Mouse (Mus musculus) embryonic fibroblast, embryonic 13.5 days (primary cell): ENCODE data around the gene Smg5.

ENCODE experiments used
- CTCF ChIP-seq: IDR thresholded peaks from 2 replicates; pipeline ENCODE4 v1.5.1; 2011; ENCODE audit warnings: mild to moderate bottlenecking, control low read depth, low read length, moderate library complexity, borderline replicate concordance; ENCODE audit not compliant: insufficient read depth
- POLR2A ChIP-seq: IDR thresholded peaks from 2 replicates; pipeline ENCODE4 v1.6.1; 2011; ENCODE audit warnings: low read depth, mild to moderate bottlenecking, control low read depth, low read length, moderate library complexity

DNA sequence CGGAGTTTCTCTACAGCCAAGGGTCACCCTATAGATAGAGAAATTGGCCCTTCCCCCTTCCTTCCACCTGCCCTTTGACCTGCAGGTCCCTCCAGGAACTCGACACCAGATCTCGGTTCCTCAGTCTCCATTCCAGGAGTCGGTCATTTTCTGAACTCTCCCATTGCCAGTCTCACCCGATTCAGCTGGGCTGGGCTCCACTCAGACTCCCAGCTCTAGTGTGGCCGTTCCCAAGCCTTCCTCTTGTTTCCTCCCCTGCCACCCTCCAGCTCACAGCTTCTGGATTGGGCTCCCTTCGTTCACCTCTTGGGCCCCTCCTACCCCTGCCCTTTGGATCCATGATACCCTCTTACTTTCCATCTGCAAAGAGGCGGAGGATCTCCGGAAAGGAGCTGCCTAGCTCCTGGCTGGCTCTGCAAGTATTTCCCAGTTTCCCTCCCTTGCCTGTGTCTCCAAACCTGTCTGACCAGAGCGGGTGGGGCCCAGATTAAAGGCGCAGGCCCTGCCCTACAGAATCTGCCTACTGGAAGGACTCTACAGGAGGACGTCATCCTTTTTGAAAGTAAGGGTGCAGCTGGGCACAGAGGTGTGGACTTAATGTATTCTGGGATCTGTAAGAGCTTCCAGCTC, 1.9 kb upstream of the Smg5 start:
- TF ChIP-seq CTCF (no peak), POLR2A (no peak)
